Mouse (Mus musculus) ES-Bruce4 (cell line): ENCODE results near the gene Pdia6.

Source experiments
- CTCF ChIP-seq: IDR thresholded peaks from one replicate; pipeline ENCODE4 v1.8.1; 2011; ENCODE audit warnings: low read depth, low read length
- EP300 ChIP-seq: IDR thresholded peaks from 2 replicates; pipeline ENCODE4 v1.6.1; 2011; ENCODE audit warnings: low read depth, low read length; ENCODE audit not compliant: insufficient read depth
- POLR2A ChIP-seq: IDR thresholded peaks from one replicate; pipeline ENCODE4 v1.8.1; 2011; ENCODE audit warnings: low read length; ENCODE audit not compliant: insufficient read depth

GRCm38 (mm10) chr12:17239428-17239688, 27.0 kb upstream of the Pdia6 start:
- TF ChIP-seq CTCF (no peak), POLR2A (no peak), EP300 (no peak)
